Mouse (Mus musculus): ENCODE data around the gene Zfyve28.

Gene Zfyve28

DNA sequence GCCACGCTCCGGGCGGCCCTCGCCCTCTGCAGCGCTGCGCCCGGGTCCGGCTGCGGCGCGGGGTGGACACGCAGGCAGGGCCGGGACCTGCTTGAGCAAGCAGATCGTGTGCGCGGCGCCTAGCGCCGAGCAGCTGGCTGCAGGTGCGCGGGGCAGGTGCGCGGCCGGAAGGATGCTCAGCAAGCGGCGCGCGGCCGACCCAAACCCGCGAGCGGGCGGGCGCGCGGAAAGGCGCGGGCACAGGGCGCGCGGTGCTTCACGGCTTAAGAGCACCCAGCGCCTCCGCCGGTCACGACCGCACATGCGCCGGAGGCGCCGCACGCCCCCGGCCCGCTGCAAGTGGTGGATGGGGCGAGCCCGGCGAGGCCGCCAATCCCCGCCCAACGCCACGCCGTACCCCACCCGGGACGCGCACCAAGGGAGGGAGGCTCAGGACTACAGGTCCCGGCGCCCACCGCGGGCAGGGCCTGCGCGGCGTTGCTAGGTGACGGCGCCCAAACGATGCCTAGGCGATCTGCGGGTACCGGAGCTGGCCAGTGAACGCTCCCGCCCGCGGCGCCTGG is at the start of gene Zfyve28, which contains the start of gene Cfap99:
Gene Zfyve28 (minus strand): TSS at position 296 of the 563 bp plus-strand sequence.
Gene Cfap99 (plus strand): TSS at position 447 of the 563 bp plus-strand sequence.
- CTCF ChIA-PET: no interaction called here

- CTCF ChIA-PET: interaction anchor here (0.6 kb wide), 1 partner anchor 35 kb away, joined by 3 read pairs; no protein-coding TSS in a partner anchor
Observed at GRCm38 (mm10) chr5:34336775-34337450, 48.7 kb upstream of the Zfyve28 start.

- CTCF ChIA-PET: no interaction called here
Observed at GRCm38 (mm10) chr5:34336097-34336774, 48.0 kb upstream of the Zfyve28 start, which contains the start of gene Rnf4. Rnf4 (plus strand) TSS chr5:34336289.

DNA sequence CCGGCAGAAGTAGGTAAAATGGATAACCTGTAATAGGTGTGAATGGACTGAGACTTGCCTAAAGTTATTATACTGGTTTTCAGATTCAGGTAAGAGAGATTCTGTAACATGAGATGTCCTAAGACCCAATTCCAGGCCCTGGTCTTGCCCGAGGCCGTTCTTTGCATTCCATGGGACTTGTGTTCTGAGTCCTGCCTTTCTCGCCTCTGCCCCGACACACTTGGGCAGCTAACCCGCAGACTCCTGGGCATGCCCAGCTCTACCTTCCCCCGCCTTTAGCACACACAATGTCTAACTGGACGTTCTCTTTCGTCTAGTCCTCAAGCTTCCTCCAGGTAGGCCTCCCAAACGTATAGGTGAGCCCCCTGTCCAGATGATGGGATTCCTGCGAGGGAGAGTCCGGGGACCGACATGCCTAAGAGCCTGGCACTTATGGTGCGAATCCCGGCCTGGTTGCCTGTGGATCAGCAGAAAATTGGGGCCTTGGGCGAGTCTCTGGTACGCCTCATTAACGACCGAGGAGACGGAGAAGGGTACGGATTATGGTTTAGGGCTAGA is 47.4 kb upstream of the Zfyve28 start:
- CTCF ChIA-PET: no interaction called here

- CTCF ChIA-PET: no interaction called here
Observed at GRCm38 (mm10) chr5:34334081-34334480, 45.8 kb upstream of the Zfyve28 start.

DNA sequence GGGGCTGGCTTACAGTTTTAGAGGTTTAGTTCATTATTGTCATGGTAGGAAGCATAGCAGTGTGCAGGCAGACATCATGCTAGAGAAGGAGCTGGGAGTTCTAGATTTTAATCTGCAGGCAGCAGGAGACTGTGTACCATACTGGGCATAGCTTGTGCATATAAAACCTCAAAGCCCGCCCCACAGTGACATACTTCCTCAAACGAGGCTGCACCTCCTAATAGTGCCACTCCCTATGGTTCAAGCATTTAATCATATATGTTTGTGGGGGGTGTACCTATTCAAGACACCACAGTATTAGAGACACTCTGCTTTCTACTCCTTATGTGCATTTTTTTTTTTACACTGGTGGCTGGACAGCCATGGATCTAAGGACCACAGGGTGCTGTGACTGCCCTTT is 41.9 kb upstream of the Zfyve28 start:
- CTCF ChIA-PET: no interaction called here

- CTCF ChIA-PET: no interaction called here
Observed at GRCm38 (mm10) chr5:34326875-34327576, 38.8 kb upstream of the Zfyve28 start.

- CTCF ChIA-PET: no interaction called here
Observed at GRCm38 (mm10) chr5:34326249-34326691, 38.0 kb upstream of the Zfyve28 start.

DNA sequence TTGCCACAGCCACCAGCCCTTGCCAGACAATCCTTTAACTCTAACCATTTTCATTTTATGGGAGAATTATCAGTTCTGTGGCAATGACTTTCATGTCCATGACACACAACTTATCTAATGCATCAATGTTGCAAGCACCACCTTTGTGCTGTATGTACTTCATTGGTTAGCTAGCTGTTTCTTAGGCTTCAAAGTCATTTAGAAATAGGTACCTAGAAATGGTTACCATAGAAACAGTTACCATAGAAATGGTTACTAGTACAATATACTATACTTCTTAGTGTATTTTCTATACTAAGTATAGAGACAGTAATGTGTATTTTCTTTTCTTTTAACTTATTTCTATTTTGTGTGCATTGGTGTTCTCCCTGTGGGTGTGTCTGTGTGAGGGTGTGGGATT is 37.0 kb upstream of the Zfyve28 start:
- CTCF ChIA-PET: no interaction called here

- CTCF ChIA-PET: no interaction called here
Observed at GRCm38 (mm10) chr5:34321236-34321635, 33.0 kb upstream of the Zfyve28 start.

DNA sequence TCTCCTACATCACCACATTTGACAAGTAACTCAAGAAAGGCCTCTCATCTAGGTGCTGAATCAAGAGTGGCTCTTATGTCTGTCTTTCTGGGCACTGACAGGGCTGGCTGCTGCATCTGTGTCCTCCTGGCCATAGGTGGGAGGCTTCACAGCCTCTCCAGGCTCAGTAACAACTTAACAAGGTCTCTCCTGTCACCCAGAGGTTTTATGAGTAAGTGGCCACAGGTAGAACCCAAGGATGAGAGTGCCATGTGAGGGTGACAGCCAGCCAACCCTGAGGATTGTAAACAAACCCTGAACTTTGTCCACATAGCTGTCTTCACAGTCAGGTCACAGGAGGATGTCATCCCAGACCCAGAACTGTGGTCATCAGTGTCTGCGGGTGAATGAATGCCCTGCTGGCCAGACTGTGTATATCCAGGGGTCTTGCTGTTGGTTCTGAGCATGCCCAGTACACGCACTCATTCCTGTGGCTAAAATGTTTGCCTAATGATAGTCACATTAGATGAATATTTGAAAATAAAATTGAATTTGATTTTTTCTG is 31.3 kb upstream of the Zfyve28 start:
- CTCF ChIA-PET: no interaction called here

DNA sequence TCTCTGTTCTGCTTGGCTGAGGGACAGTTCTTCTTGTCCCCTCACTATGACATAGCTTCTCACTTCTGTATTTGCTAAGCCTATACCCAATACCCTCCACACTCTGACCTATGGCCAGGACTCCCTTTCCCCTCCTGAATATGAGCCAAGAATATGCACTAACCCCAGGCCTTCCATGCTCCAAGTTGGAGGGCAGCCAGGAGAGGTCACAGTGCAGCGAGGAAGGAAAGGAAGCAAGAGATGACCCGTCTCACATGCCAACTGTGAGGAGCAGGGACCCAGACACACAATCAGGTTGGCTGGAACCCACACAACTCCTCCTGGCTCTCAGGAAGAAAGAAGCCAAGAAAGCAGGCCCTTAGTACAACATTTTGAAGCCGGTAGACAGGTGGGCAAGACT is 20.8 kb upstream of the Zfyve28 start:
- CTCF ChIA-PET: no interaction called here

DNA sequence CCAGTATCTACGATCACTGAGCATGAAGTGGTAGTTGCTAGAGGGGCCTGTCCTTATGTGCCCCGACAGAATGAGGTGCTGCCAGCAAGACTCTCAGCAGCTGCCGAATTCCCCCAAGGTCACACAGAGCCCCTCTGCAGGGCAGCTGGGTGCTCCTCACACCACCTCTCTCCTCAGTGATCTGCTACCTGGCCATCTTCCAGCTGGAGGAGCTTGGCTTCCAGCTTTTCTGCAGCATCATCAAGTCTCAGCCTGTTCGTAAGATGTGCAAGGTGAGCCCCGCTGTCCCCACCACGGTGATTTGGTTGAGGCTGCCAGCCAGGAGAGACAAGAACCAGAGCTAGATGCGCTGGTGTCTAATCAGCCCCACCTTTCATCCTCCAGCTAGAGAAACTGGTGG is 14.1 kb upstream of the Zfyve28 start:
- CTCF ChIA-PET: no interaction called here

DNA sequence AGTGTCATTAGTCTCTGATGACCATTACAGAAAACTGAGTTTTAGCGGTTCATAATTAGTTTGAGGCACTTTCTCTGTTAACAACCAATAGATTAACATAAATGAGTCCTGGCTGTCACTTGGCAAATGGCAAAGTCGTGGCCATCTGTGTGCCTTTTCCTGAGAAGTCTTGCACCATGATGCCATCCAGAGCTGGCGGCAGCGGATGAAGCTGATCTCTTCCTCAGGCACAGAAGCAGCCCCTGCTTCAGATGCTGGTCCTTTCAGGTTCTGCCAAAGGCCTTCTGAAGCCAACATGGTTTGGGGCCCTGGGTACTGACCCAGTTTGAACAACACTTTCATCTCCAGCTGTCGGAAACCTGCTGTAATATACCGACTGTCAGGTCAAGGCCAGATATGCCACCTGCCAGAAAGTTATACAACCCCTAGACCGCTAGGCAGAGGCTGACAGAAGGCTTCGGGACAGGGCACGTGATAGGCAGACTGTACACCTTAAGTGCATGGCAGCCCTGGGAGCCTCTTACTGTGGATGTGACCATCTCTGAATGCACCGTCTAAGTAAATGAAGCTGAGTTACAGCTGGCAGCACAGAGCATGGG is 10.8 kb upstream of the Zfyve28 start:
- CTCF ChIA-PET: no interaction called here

- CTCF ChIA-PET: interaction anchor here (0.7 kb wide), 1 partner anchor 130 kb away, joined by 3 read pairs; no protein-coding TSS in a partner anchor
Observed at GRCm38 (mm10) chr5:34298061-34298460, 9.8 kb upstream of the Zfyve28 start.

DNA sequence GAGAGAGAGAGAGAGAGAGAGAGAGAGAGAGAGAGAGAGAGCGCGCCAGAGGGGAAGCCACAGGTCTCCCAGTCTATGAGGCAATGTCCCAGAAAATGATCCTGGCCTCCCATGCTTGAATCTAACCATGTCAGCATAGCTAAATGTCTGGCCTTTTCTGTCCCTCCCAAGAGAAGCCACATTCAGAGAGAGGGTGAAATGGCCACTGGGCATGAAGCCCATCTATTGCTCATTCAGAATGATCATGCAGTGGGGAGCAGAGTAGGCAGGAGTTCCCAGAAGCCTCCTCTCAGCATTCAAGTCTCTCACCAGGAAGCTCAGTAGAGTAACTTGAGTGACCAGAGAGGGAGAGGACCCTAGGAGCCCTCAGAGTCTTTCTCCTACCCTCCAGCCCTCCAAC is 6.9 kb upstream of the Zfyve28 start:
- CTCF ChIA-PET: interaction anchor here (0.6 kb wide), 1 partner anchor 14 kb away, joined by 3 read pairs; no protein-coding TSS in a partner anchor

- CTCF ChIA-PET: no interaction called here
Observed at GRCm38 (mm10) chr5:34294696-34295095, 6.4 kb upstream of the Zfyve28 start.

GRCm38 (mm10) chr5:34293363-34293762 is 5.1 kb upstream of the Zfyve28 start:
- CTCF ChIA-PET: no interaction called here

GRCm38 (mm10) chr5:34289286-34289685 is 1.0 kb upstream of the Zfyve28 start:
- CTCF ChIA-PET: no interaction called here

- CTCF ChIA-PET: no interaction called here
Observed at GRCm38 (mm10) chr5:34287838-34288145, 457 bp downstream of the Zfyve28 start.

GRCm38 (mm10) chr5:34287001-34287837 is 1.0 kb downstream of the Zfyve28 start:
- CTCF ChIA-PET: no interaction called here
